Mouse (Mus musculus): ENCODE measurements around the gene Uvrag. TPM values are rescaled to one million over a fixed set of nuclear protein-coding genes. Genes with fewer than 3 reads are reported as not detected.

The Uvrag gene
- total and polyA plus RNA-seq, 2 experiments = 12.2 to 18.3 TPM

- Histone ChIP-seq H3K9ac (ENCODE audit: low read depth, low read length) (peak overlapping the region; percentile 84), H3K36me3 (ENCODE audit: control insufficient read depth, insufficient read depth, low read length) (no peaks in the 10 kb centered on the region), H3K4me1 (ENCODE audit: control insufficient read depth, insufficient read depth, low read length) (peaks cover 18% of the 10 kb centered on the region), H3K79me2 (ENCODE audit: control insufficient read depth, insufficient read depth, low read length) (peaks cover 27% of the 10 kb centered on the region; the same call in 1 of the 2 replicates), H3K4me3 (ENCODE audit: insufficient read depth, low read depth, low read length) (peak overlapping the region; percentile 77), H3K27ac (replicated peaks; ENCODE audit: insufficient read depth, low read depth, low read length) (peak overlapping the region; percentile 70), H3K27me3 (ENCODE audit: control insufficient read depth, insufficient read depth, low read length) (no peaks in the 10 kb centered on the region)
- DNase-seq (ENCODE audit: extremely low read depth, low read depth, low spot score) = peak; percentile 62
- WGBS = under 1% methylated on average over 13 of the region's 13 CpGs
- TF ChIP-seq POLR2A (IDR thresholded peaks at IDR 0.05; ENCODE audit: extremely low read depth, insufficient read depth, low read length) = no peak
- no peak for TF ChIP-seq CTCF (IDR thresholded peaks at IDR 0.05; ENCODE audit: low read depth, low read length)
Observed at GRCm38 (mm10) chr7:99139841-99140491, 975 bp downstream of the Uvrag start.

- WGBS = 82% methylated on average over 4 of the region's 4 CpGs
- H3K79me2 ChIP-seq (ENCODE audit: control insufficient read depth, insufficient read depth, low read length) = peaks cover 31% of the 10 kb centered on the region; the same call in 1 of the 2 replicates
- no peaks in the 10 kb centered on the region for H3K27me3 ChIP-seq (ENCODE audit: control insufficient read depth, insufficient read depth, low read length)
- H3K9ac ChIP-seq (ENCODE audit: low read depth, low read length) = no peak overlapping the region
- H3K4me1 ChIP-seq (ENCODE audit: control insufficient read depth, insufficient read depth, low read length) = peaks cover 24% of the 10 kb centered on the region
- H3K36me3 ChIP-seq (ENCODE audit: control insufficient read depth, insufficient read depth, low read length) = no peaks in the 10 kb centered on the region
- DNase-seq (ENCODE audit: extremely low read depth, low read depth, low spot score) = peak; percentile 78
- no peak for TF ChIP-seq POLR2A (IDR thresholded peaks at IDR 0.05; ENCODE audit: extremely low read depth, insufficient read depth, low read length)
- TF ChIP-seq CTCF (IDR thresholded peaks at IDR 0.05; ENCODE audit: low read depth, low read length) = no peak
- H3K4me3 ChIP-seq (ENCODE audit: insufficient read depth, low read depth, low read length) = no peak overlapping the region
- peak overlapping the region; percentile 75 for H3K27ac ChIP-seq (replicated peaks; ENCODE audit: insufficient read depth, low read depth, low read length)
Observed at GRCm38 (mm10) chr7:99137541-99137940, 3.4 kb downstream of the Uvrag start.

GRCm38 (mm10) chr7:99136789-99137188 lies 4.2 kb downstream of the Uvrag start:
- TF ChIP-seq POLR2A (IDR thresholded peaks at IDR 0.05; ENCODE audit: extremely low read depth, insufficient read depth, low read length) = no peak
- no peak for TF ChIP-seq CTCF (IDR thresholded peaks at IDR 0.05; ENCODE audit: low read depth, low read length)
- H3K27me3 ChIP-seq (ENCODE audit: control insufficient read depth, insufficient read depth, low read length) = no peaks in the 10 kb centered on the region
- no peak overlapping the region; the same call in 1 of the 2 replicates for H3K27ac ChIP-seq (replicated peaks; ENCODE audit: insufficient read depth, low read depth, low read length)
- whole genome bisulfite sequencing = 85% methylated on average over 6 of the region's 6 CpGs
- no peak overlapping the region for H3K4me3 ChIP-seq (ENCODE audit: insufficient read depth, low read depth, low read length)
- no peak for DNase-seq (ENCODE audit: extremely low read depth, low read depth, low spot score)
- no peak overlapping the region for H3K9ac ChIP-seq (ENCODE audit: low read depth, low read length)
- no peaks in the 10 kb centered on the region for H3K36me3 ChIP-seq (ENCODE audit: control insufficient read depth, insufficient read depth, low read length)
- peaks cover 27% of the 10 kb centered on the region for H3K4me1 ChIP-seq (ENCODE audit: control insufficient read depth, insufficient read depth, low read length)
- peaks cover 31% of the 10 kb centered on the region; the same call in 1 of the 2 replicates for H3K79me2 ChIP-seq (ENCODE audit: control insufficient read depth, insufficient read depth, low read length)

- Histone ChIP-seq H3K27ac (replicated peaks; ENCODE audit: insufficient read depth, low read depth, low read length) (no peak overlapping the region; the same call in 1 of the 2 replicates), H3K27me3 (ENCODE audit: control insufficient read depth, insufficient read depth, low read length) (no peaks in the 10 kb centered on the region), H3K4me3 (ENCODE audit: insufficient read depth, low read depth, low read length) (no peak overlapping the region), H3K79me2 (ENCODE audit: control insufficient read depth, insufficient read depth, low read length) (peaks cover 46% of the 10 kb centered on the region; the same call in 1 of the 2 replicates), H3K9ac (ENCODE audit: low read depth, low read length) (no peak overlapping the region), H3K36me3 (ENCODE audit: control insufficient read depth, insufficient read depth, low read length) (no peaks in the 10 kb centered on the region), H3K4me1 (ENCODE audit: control insufficient read depth, insufficient read depth, low read length) (peaks cover 40% of the 10 kb centered on the region)
- no peak for TF ChIP-seq POLR2A (IDR thresholded peaks at IDR 0.05; ENCODE audit: extremely low read depth, insufficient read depth, low read length)
- TF ChIP-seq CTCF (IDR thresholded peaks at IDR 0.05; ENCODE audit: low read depth, low read length) = no peak
- DNase-seq (ENCODE audit: extremely low read depth, low read depth, low spot score) = peak; percentile 51
- WGBS = 68% methylated on average over 8 of the region's 8 CpGs
Observed at GRCm38 (mm10) chr7:99133811-99134402, 7.0 kb downstream of the Uvrag start.

- no peak overlapping the region for H3K4me3 ChIP-seq (ENCODE audit: insufficient read depth, low read depth, low read length)
- 75% methylated on average over 9 of the region's 9 CpGs for WGBS
- no peaks in the 10 kb centered on the region for H3K27me3 ChIP-seq (ENCODE audit: control insufficient read depth, insufficient read depth, low read length)
- TF ChIP-seq POLR2A (IDR thresholded peaks at IDR 0.05; ENCODE audit: extremely low read depth, insufficient read depth, low read length) (no peak), CTCF (IDR thresholded peaks at IDR 0.05; ENCODE audit: low read depth, low read length) (no peak)
- H3K79me2 ChIP-seq (ENCODE audit: control insufficient read depth, insufficient read depth, low read length) = peaks cover 53% of the 10 kb centered on the region; the same call in 1 of the 2 replicates
- peak overlapping the region; percentile 72 for H3K27ac ChIP-seq (replicated peaks; ENCODE audit: insufficient read depth, low read depth, low read length)
- no peaks in the 10 kb centered on the region for H3K36me3 ChIP-seq (ENCODE audit: control insufficient read depth, insufficient read depth, low read length)
- no peak overlapping the region for H3K9ac ChIP-seq (ENCODE audit: low read depth, low read length)
- DNase-seq (ENCODE audit: extremely low read depth, low read depth, low spot score) = no peak
- peaks cover 38% of the 10 kb centered on the region for H3K4me1 ChIP-seq (ENCODE audit: control insufficient read depth, insufficient read depth, low read length)
Observed at GRCm38 (mm10) chr7:99132597-99132996, 8.3 kb downstream of the Uvrag start.
